Mouse (Mus musculus) retina, adult 2 months (tissue): ENCODE data around the gene Msl2.

Source experiments
- DNase-seq: peaks from one replicate; pipeline ENCODE4 v3.0.0-alpha.2; 2012; ENCODE audit warnings: low read depth, low spot score

Gene Msl2

DNA sequence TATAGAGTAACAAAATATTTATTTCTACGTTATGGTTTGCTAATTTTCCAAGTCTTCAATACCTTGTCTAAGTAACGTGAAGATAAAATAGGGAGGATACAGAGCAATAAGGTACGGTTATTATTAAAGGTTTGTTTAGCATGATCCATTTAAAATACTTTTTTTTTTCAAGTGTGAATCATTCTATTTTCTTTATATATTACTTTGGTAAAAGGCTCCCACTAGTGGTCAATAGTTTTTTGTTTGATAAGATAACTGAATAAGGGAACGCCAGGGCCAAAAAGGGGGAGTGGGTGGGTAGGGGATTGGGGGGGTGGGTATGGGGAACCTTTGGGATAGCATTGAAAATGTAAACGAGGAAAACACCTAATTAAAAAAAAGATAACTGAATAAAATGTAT, 79.0 kb downstream of the Msl2 start:
- no peak for DNase-seq
